Mouse (Mus musculus) hindbrain, embryonic 14.5 days (tissue): Measurements from ENCODE around the gene AI854703. TPM values are rescaled to one million over a fixed set of nuclear protein-coding genes. Genes with fewer than 3 reads are reported as not detected.

Source experiments
- ATAC-seq: fragments of 200-750 bp; cut with Nextera tagmentation; 2 replicates; pipeline ENCODE4 v1.8.0; 2017; ENCODE audit warnings: moderate number of reproducible peaks, mild to moderate bottlenecking, moderate TSS enrichment, moderate library complexity; ENCODE audit not compliant: low FRiP score
- DNase-seq: peaks from one replicate; pipeline ENCODE4 v3.0.0-alpha.2; 2015; ENCODE audit warnings: low spot score
- H3K27ac ChIP-seq: fragments of 300-500 bp; sonication (generic); 2 replicates; pipeline ENCODE4 v1.5.1; 2014; ENCODE audit warnings: mild to moderate bottlenecking, moderate library complexity
- H3K27me3 ChIP-seq: fragments of 300-500 bp; sonication (generic); 2 replicates; pipeline ENCODE4 v1.6.1; 2014; ENCODE audit warnings: mild to moderate bottlenecking, low read length, mixed read lengths; ENCODE audit not compliant: control insufficient read depth, insufficient read depth
- H3K36me3 ChIP-seq: fragments of 300-500 bp; sonication (generic); replicated peaks from 2 replicates; pipeline ENCODE4 v1.6.1; 2014; ENCODE audit not compliant: control insufficient read depth, insufficient read depth
- H3K4me1 ChIP-seq: fragments of 300-500 bp; sonication (generic); replicated peaks from 2 replicates; pipeline ENCODE4 v1.6.1; 2014; ENCODE audit warnings: antibody characterized with exemption, low read length, mixed read lengths; ENCODE audit not compliant: control insufficient read depth, insufficient read depth
- H3K4me2 ChIP-seq: fragments of 300-500 bp; sonication (generic); replicated peaks from 2 replicates; pipeline ENCODE4 v1.6.1; 2014; ENCODE audit warnings: mild to moderate bottlenecking, moderate library complexity
- H3K4me3 ChIP-seq: fragments of 300-500 bp; sonication (generic); replicated peaks from 2 replicates; pipeline ENCODE4 v1.5.1; 2014; ENCODE audit warnings: mild to moderate bottlenecking, low read length
- H3K9ac ChIP-seq: fragments of 300-500 bp; sonication (generic); 2 replicates; pipeline ENCODE4 v1.6.1; 2014
- H3K9me3 ChIP-seq: fragments of 300-500 bp; sonication (generic); 2 replicates; pipeline ENCODE4 v1.6.1; 2016; ENCODE audit warnings: low read length; ENCODE audit not compliant: control insufficient read depth
- WGBS: fragments of 180-500 bp; shearing (Covaris S2); extraction: QIAGEN DNeasy Blood & Tissue Kit; methylation state at CpG from one replicate; pipeline ENCODE4 v1.1.7; 2014; 5-methylcytosine and 5-hydroxymethylcytosine counted together
- polyA plus RNA-seq: library from polyadenylated mRNA; unstranded; fragments of >200 nt; fragmentation: Nextera tagmentation; extraction: Ambion mirVana; gene quantifications from 2 replicates; pipeline ENCODE4 v1.2.1, GENCODE M21; 2014

The AI854703 gene
- polyA plus RNA-seq, 1 experiment from 2014 or later, result 23.1 TPM

- no peak overlapping the region for H3K9ac ChIP-seq
- no peaks in the 10 kb centered on the region for H3K36me3 ChIP-seq
- no peaks in the 10 kb centered on the region for H3K4me1 ChIP-seq
- DNase-seq (no peak), ATAC-seq (no peak)
- 85% methylated on average over 6 of the region's 6 CpGs for WGBS
- H3K9me3 ChIP-seq, result no peaks in the 10 kb centered on the region
- H3K4me2 ChIP-seq, result no peak overlapping the region
- H3K27me3 ChIP-seq, result no peaks in the 10 kb centered on the region
- no peak overlapping the region for H3K27ac ChIP-seq
- no peak overlapping the region for H3K4me3 ChIP-seq
These were observed 53.1 kb downstream of the AI854703 start for GRCm38 (mm10) chr6:48679701-48680100.

DNA sequence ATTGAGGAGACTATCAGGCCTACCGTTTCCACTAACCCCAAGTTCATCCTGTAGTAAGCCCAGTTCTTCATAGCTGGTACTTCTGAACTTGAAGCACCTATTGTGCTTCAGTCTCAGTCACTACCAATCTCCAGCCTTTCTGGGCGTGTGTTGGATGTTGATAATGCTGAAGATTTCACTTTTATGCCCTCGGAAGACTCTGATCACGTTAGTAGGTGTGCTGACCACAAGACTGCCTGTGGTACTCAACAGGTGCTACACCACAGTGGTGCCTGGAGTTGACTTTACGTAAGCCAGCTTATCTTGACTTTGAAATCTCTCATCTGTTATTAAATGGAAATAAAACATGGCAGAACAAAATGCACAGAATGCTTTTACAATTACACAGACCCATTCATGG, 53.9 kb downstream of the AI854703 start:
- no peak for ATAC-seq
- Histone ChIP-seq H3K36me3 (no peaks in the 10 kb centered on the region), H3K9ac (no peak overlapping the region), H3K4me1 (no peaks in the 10 kb centered on the region), H3K27me3 (no peaks in the 10 kb centered on the region), H3K4me2 (no peak overlapping the region), H3K4me3 (no peak overlapping the region), H3K9me3 (no peaks in the 10 kb centered on the region), H3K27ac (no peak overlapping the region)
- 85% methylated on average over 5 of the region's 5 CpGs for WGBS
- DNase-seq, result no peak

GRCm38 (mm10) chr6:48681472-48682090, 55.0 kb downstream of the AI854703 start:
- Histone ChIP-seq H3K27me3 (no peaks in the 10 kb centered on the region), H3K4me2 (no peak overlapping the region), H3K9me3 (no peaks in the 10 kb centered on the region), H3K9ac (no peak overlapping the region), H3K4me3 (no peak overlapping the region), H3K27ac (no peak overlapping the region), H3K36me3 (no peaks in the 10 kb centered on the region), H3K4me1 (no peaks in the 10 kb centered on the region)
- DNase-seq (no peak), ATAC-seq (no peak)
- 87% methylated on average over 3 of the region's 3 CpGs for WGBS

DNA sequence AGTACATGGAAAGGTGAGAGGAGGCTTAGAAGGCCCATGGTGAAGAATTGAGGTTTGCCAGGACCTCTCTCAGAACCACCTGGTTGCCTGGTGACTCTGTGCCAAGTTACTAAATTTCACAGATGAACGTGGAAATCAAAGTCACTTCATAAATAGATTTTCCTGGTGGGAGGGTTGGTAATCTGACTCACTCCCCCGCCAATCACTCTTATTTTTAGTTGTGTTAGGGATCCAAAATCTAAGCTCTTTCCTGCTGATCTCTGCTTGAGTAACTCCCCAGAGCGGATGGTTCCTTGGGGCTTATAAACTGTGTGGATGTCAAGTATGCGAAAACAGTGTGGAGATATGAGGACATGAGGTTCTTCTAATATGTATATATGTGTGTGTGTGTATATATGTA, 55.7 kb downstream of the AI854703 start:
- no peaks in the 10 kb centered on the region for H3K36me3 ChIP-seq
- H3K9ac ChIP-seq, result no peak overlapping the region
- H3K4me2 ChIP-seq, result no peak overlapping the region
- no peaks in the 10 kb centered on the region for H3K4me1 ChIP-seq
- DNase-seq, result no peak
- H3K27ac ChIP-seq, result no peak overlapping the region
- H3K4me3 ChIP-seq, result no peak overlapping the region
- no peak for ATAC-seq
- no peaks in the 10 kb centered on the region for H3K9me3 ChIP-seq
- 82% methylated on average over 4 of the region's 4 CpGs for WGBS
- no peaks in the 10 kb centered on the region for H3K27me3 ChIP-seq

Other genes with a start within 250 kb of the AI854703 start
- gene Krba1, start 231.2 kb upstream of the AI854703 start, polyA plus RNA-seq, result 24.8 and 24.9 TPM in 2 replicates
- 25.8 and 32.4 TPM in 2 replicates for gene Zfp467, start 180.9 kb upstream of the AI854703 start, polyA plus RNA-seq
- gene Sspo, start 178.5 kb upstream of the AI854703 start, polyA plus RNA-seq, result 0.20 and 0.35 TPM in 2 replicates
- 230 and 241 TPM in 2 replicates for gene Atp6v0e2, start 89.1 kb upstream of the AI854703 start, polyA plus RNA-seq
- 18.2 and 20.8 TPM in 2 replicates for gene Lrrc61, start 72.0 kb upstream of the AI854703 start, polyA plus RNA-seq
- gene Rarres2, start 54.0 kb upstream of the AI854703 start, polyA plus RNA-seq, result 5.2 and 8.2 TPM in 2 replicates
- gene Gm45021, start 37.2 kb upstream of the AI854703 start, polyA plus RNA-seq, result not detected in 2 replicates
- gene Repin1, start 32.9 kb upstream of the AI854703 start, polyA plus RNA-seq, result 37.4 and 41.7 TPM in 2 replicates
- gene Gm44965, start 32.8 kb upstream of the AI854703 start, polyA plus RNA-seq, result 0.74 and 0.78 TPM in 2 replicates
- gene Zfp775, start 24.7 kb upstream of the AI854703 start, polyA plus RNA-seq, result 11.8 and 13.6 TPM in 2 replicates
- gene Gimap8, start 20.5 kb downstream of the AI854703 start, polyA plus RNA-seq, result 0.12 and 0.16 TPM in 2 replicates
- gene Gimap9, start 49.4 kb downstream of the AI854703 start, polyA plus RNA-seq, result 1.2 and 1.6 TPM in 2 replicates
- 1.5 and 1.9 TPM in 2 replicates for gene Gimap4, start 57.8 kb downstream of the AI854703 start, polyA plus RNA-seq
- gene Gimap6, start 81.5 kb downstream of the AI854703 start, polyA plus RNA-seq, result 7.2 and 8.7 TPM in 2 replicates
- 0.71 TPM in 1 of 2 replicates, not detected in the other for gene Gm28053, start 91.8 kb downstream of the AI854703 start, polyA plus RNA-seq
- gene Gimap7, start 91.9 kb downstream of the AI854703 start, polyA plus RNA-seq, result not detected in 2 replicates
- 5.1 and 5.7 TPM in 2 replicates for gene Gimap1, start 112.3 kb downstream of the AI854703 start, polyA plus RNA-seq
- 1.7 and 2.1 TPM in 2 replicates for gene Gimap5, start 119.4 kb downstream of the AI854703 start, polyA plus RNA-seq
- not detected in 2 replicates for gene Gimap3, start 144.1 kb downstream of the AI854703 start, polyA plus RNA-seq
- gene Tmem176a, start 214.2 kb downstream of the AI854703 start, polyA plus RNA-seq, result 24.0 and 31.3 TPM in 2 replicates
- gene Tmem176b, start 214.7 kb downstream of the AI854703 start, polyA plus RNA-seq, result 115 and 123 TPM in 2 replicates
- gene Aoc1, start 246.1 kb downstream of the AI854703 start, polyA plus RNA-seq, result not detected in 2 replicates